Mouse (Mus musculus): ENCODE results near the gene Olfr781. TPM values are rescaled to one million over a fixed set of nuclear protein-coding genes. Genes with fewer than 3 reads are reported as not detected.

The Olfr781 gene
- polyA plus RNA-seq, 1 experiment from 2014 or later = not detected

Other genes starting within 250 kb of the Olfr781 start
- not detected in 2 replicates for gene Olfr767, start 245.9 kb upstream of the Olfr781 start, polyA plus RNA-seq (2015; fragmentation: Nextera tagmentation; extraction: Ambion mirVana)
- not detected in 2 replicates for gene Olfr768, start 229.5 kb upstream of the Olfr781 start, polyA plus RNA-seq (2015; fragmentation: Nextera tagmentation; extraction: Ambion mirVana)
- gene Olfr769, start 211.0 kb upstream of the Olfr781 start, polyA plus RNA-seq (2015; fragmentation: Nextera tagmentation; extraction: Ambion mirVana) = not detected in 2 replicates
- gene Olfr770, start 189.9 kb upstream of the Olfr781 start, polyA plus RNA-seq (2015; fragmentation: Nextera tagmentation; extraction: Ambion mirVana) = not detected in 2 replicates
- gene Olfr771, start 164.1 kb upstream of the Olfr781 start, polyA plus RNA-seq (2015; fragmentation: Nextera tagmentation; extraction: Ambion mirVana) = not detected in 2 replicates
- not detected in 2 replicates for gene Olfr772, start 150.9 kb upstream of the Olfr781 start, polyA plus RNA-seq (2015; fragmentation: Nextera tagmentation; extraction: Ambion mirVana)
- gene Olfr773, start 141.4 kb upstream of the Olfr781 start, polyA plus RNA-seq (2015; fragmentation: Nextera tagmentation; extraction: Ambion mirVana) = not detected in 2 replicates
- gene Olfr774, start 92.7 kb upstream of the Olfr781 start, polyA plus RNA-seq (2015; fragmentation: Nextera tagmentation; extraction: Ambion mirVana) = not detected in 2 replicates
- gene Olfr775, start 80.4 kb upstream of the Olfr781 start, polyA plus RNA-seq (2015; fragmentation: Nextera tagmentation; extraction: Ambion mirVana) = not detected in 2 replicates
- gene Olfr776, start 69.7 kb upstream of the Olfr781 start, polyA plus RNA-seq (2015; fragmentation: Nextera tagmentation; extraction: Ambion mirVana) = not detected in 2 replicates
- 0.09 TPM in 1 of 2 replicates, not detected in the other for gene Olfr777, start 57.4 kb upstream of the Olfr781 start, polyA plus RNA-seq (2015; fragmentation: Nextera tagmentation; extraction: Ambion mirVana)
- gene Olfr780, start 10.7 kb upstream of the Olfr781 start, polyA plus RNA-seq (2015; fragmentation: Nextera tagmentation; extraction: Ambion mirVana) = not detected in 2 replicates
- gene Olfr782, start 20.0 kb downstream of the Olfr781 start, polyA plus RNA-seq (2015; fragmentation: Nextera tagmentation; extraction: Ambion mirVana) = not detected in 2 replicates
- 0.07 and 0.15 TPM in 2 replicates for gene Olfr784, start 55.2 kb downstream of the Olfr781 start, polyA plus RNA-seq (2015; fragmentation: Nextera tagmentation; extraction: Ambion mirVana)
- gene Olfr785, start 76.6 kb downstream of the Olfr781 start, polyA plus RNA-seq (2015; fragmentation: Nextera tagmentation; extraction: Ambion mirVana) = not detected in 2 replicates
- gene Olfr786, start 98.5 kb downstream of the Olfr781 start, polyA plus RNA-seq (2015; fragmentation: Nextera tagmentation; extraction: Ambion mirVana) = not detected in 2 replicates
- gene Olfr787, start 133.0 kb downstream of the Olfr781 start, polyA plus RNA-seq (2015; fragmentation: Nextera tagmentation; extraction: Ambion mirVana) = not detected in 2 replicates
- gene Olfr788, start 142.1 kb downstream of the Olfr781 start, polyA plus RNA-seq (2015; fragmentation: Nextera tagmentation; extraction: Ambion mirVana) = not detected in 2 replicates
- not detected in 2 replicates for gene Olfr789, start 155.9 kb downstream of the Olfr781 start, polyA plus RNA-seq (2015; fragmentation: Nextera tagmentation; extraction: Ambion mirVana)
- gene Olfr790, start 169.6 kb downstream of the Olfr781 start, polyA plus RNA-seq (2015; fragmentation: Nextera tagmentation; extraction: Ambion mirVana) = not detected in 2 replicates
- not detected in 2 replicates for gene Olfr791, start 192.9 kb downstream of the Olfr781 start, polyA plus RNA-seq (2015; fragmentation: Nextera tagmentation; extraction: Ambion mirVana)
- gene Olfr792, start 210.3 kb downstream of the Olfr781 start, polyA plus RNA-seq (2015; fragmentation: Nextera tagmentation; extraction: Ambion mirVana) = not detected in 2 replicates
- not detected in 2 replicates for gene Olfr794, start 238.8 kb downstream of the Olfr781 start, polyA plus RNA-seq (2015; fragmentation: Nextera tagmentation; extraction: Ambion mirVana)

All from forebrain, embryonic 16.5 days (tissue).